Mouse (Mus musculus) forebrain, embryonic 12.5 days (tissue): ENCODE measurements around the gene 4931400O07Rik. TPM values are rescaled to one million over a fixed set of nuclear protein-coding genes. Genes with fewer than 3 reads are reported as not detected.

Source experiments
- ATAC-seq: fragments of 200-750 bp; cut with Nextera tagmentation; 2 replicates; pipeline ENCODE4 v1.8.0; 2017; ENCODE audit warnings: moderate TSS enrichment; ENCODE audit not compliant: low FRiP score
- H3K27ac ChIP-seq: fragments of 300-500 bp; sonication (generic); 2 replicates; pipeline ENCODE4 v1.5.1; 2016; ENCODE audit warnings: mild to moderate bottlenecking
- H3K27me3 ChIP-seq: fragments of 300-500 bp; sonication (generic); 2 replicates; pipeline ENCODE4 v1.6.1; 2016; ENCODE audit warnings: mild to moderate bottlenecking
- H3K36me3 ChIP-seq: fragments of 300-500 bp; sonication (generic); replicated peaks from 2 replicates; pipeline ENCODE4 v1.6.1; 2016; ENCODE audit warnings: mild to moderate bottlenecking
- H3K4me1 ChIP-seq: fragments of 300-500 bp; sonication (generic); 2 replicates; pipeline ENCODE4 v1.6.1; 2016
- H3K4me2 ChIP-seq: fragments of 300-500 bp; sonication (generic); 2 replicates; pipeline ENCODE4 v1.6.1; 2016; ENCODE audit warnings: mild to moderate bottlenecking, moderate library complexity
- H3K4me3 ChIP-seq: fragments of 300-500 bp; sonication (generic); replicated peaks from 2 replicates; pipeline ENCODE4 v1.5.1; 2016; ENCODE audit warnings: mild to moderate bottlenecking
- H3K9ac ChIP-seq: fragments of 300-500 bp; sonication (generic); 2 replicates; pipeline ENCODE4 v1.6.1; 2016; ENCODE audit warnings: mild to moderate bottlenecking
- H3K9me3 ChIP-seq: fragments of 300-500 bp; sonication (generic); 2 replicates; pipeline ENCODE4 v1.6.1; 2016
- WGBS: fragments of 180-500 bp; shearing (Covaris S2); methylation state at CpG from one replicate; pipeline ENCODE4 v1.1.7; 2016; 5-methylcytosine and 5-hydroxymethylcytosine counted together
- polyA plus RNA-seq: library from polyadenylated mRNA; unstranded; fragments of >200 nt; fragmentation: Nextera tagmentation; extraction: Ambion mirVana; gene quantifications from 2 replicates; pipeline ENCODE4 v1.2.1, GENCODE M21; 2016

4931400O07Rik gene
- polyA plus RNA-seq, result not detected in 2 replicates

- 93% methylated on average over 2 of the region's 2 CpGs for WGBS
- no peaks in the 10 kb centered on the region for H3K27me3 ChIP-seq
These were observed at the start of gene 4931400O07Rik for GRCm38 (mm10) chrX:62467691-62468090. 4931400O07Rik (plus strand) TSS chrX:62467991.

More at GRCm38 (mm10) chrX:62467691-62468090, at the start of gene 4931400O07Rik:
- no peaks in the 10 kb centered on the region for H3K36me3 ChIP-seq
- H3K4me2 ChIP-seq, result no peak within 1 kb of the TSS
- ATAC-seq, result no peak
- no peak within 1 kb of the TSS for H3K4me3 ChIP-seq
- H3K9me3 ChIP-seq, result no peaks in the 10 kb centered on the region
- H3K4me1 ChIP-seq, result no peaks in the 10 kb centered on the region
- no peak within 1 kb of the TSS for H3K27ac ChIP-seq
- no peak within 1 kb of the TSS for H3K9ac ChIP-seq

Other genes starting within 250 kb of the 4931400O07Rik start
- not detected in 2 replicates for gene 4933402E13Rik, start 184.5 kb upstream of the 4931400O07Rik start, polyA plus RNA-seq